Mouse (Mus musculus) liver, adult 2 months (tissue): ENCODE data around the gene Calm1. TPM values are rescaled to one million over a fixed set of nuclear protein-coding genes. Genes with fewer than 3 reads are reported as not detected.
"Not testable (repeated sequence)": the region's sequence is repeated elsewhere in the genome, so short reads cannot be mapped to it uniquely, and the experiment has no call there.

ENCODE experiments used
- DNase-seq: peaks from one replicate; pipeline ENCODE4 v3.0.0-alpha.2; 2011; ENCODE audit warnings: low read depth, low spot score; ENCODE audit errors: extremely low read depth
- H3K27ac ChIP-seq: fragments of 200-500 bp; replicated peaks from 2 replicates; pipeline ENCODE4 v1.5.1; 2012; ENCODE audit warnings: low read depth, mild to moderate bottlenecking, control low read depth, inconsistent platforms, low read length; ENCODE audit not compliant: insufficient read depth
- H3K27me3 ChIP-seq: fragments of 200-500 bp; 2 replicates; pipeline ENCODE4 v1.6.1; 2012; ENCODE audit warnings: mild to moderate bottlenecking, moderate library complexity, low read length, inconsistent platforms; ENCODE audit not compliant: control insufficient read depth, insufficient read depth
- H3K36me3 ChIP-seq: fragments of 200-500 bp; 2 replicates; pipeline ENCODE4 v1.6.1; 2012; ENCODE audit warnings: low read length, inconsistent platforms; ENCODE audit not compliant: control insufficient read depth, insufficient read depth
- H3K4me1 ChIP-seq: fragments of 200-500 bp; 2 replicates; pipeline ENCODE4 v1.6.1; 2011; ENCODE audit warnings: low read length; ENCODE audit not compliant: control insufficient read depth, insufficient read depth
- H3K4me3 ChIP-seq: fragments of 200-500 bp; 2 replicates; pipeline ENCODE4 v1.5.1; 2011; ENCODE audit warnings: low read depth, mild to moderate bottlenecking, control low read depth, low read length, moderate library complexity; ENCODE audit not compliant: insufficient read depth
- H3K79me2 ChIP-seq: fragments of 200-500 bp; 2 replicates; pipeline ENCODE4 v1.6.1; 2012; ENCODE audit warnings: inconsistent platforms, mild to moderate bottlenecking, low read length, moderate library complexity; ENCODE audit not compliant: control insufficient read depth, insufficient read depth
- H3K9ac ChIP-seq: fragments of 200-500 bp; 2 replicates; pipeline ENCODE4 v1.6.1; 2012; ENCODE audit warnings: low read depth, mild to moderate bottlenecking, control low read depth, inconsistent platforms, low read length
- CTCF ChIP-seq: fragments of 200-500 bp; IDR thresholded peaks from 2 replicates; pipeline ENCODE4 v1.5.1; 2011; ENCODE audit warnings: low read depth, low read length, control low read depth
- POLR2A ChIP-seq: fragments of 200-500 bp; IDR thresholded peaks from 2 replicates; pipeline ENCODE4 v1.6.1; 2011; ENCODE audit warnings: low read length, control low read depth; ENCODE audit not compliant: insufficient read depth; ENCODE audit errors: extremely low read depth
- WGBS: fragments of 180-500 bp; shearing (Covaris S2); methylation state at CpG from one replicate; pipeline ENCODE4 v1.1.7; 2018; 5-methylcytosine and 5-hydroxymethylcytosine counted together
- polyA plus RNA-seq: library from polyadenylated mRNA; depleted of rRNA; stranded (reverse); fragments of >200 nt; gene quantifications from 2 replicates; pipeline ENCODE4 v1.2.3, GENCODE M21; 2012
- total RNA-seq: library from RNA; depleted of rRNA; stranded (reverse); fragments of >200 nt; gene quantifications from 2 replicates; pipeline ENCODE4 v1.2.3, GENCODE M21; 2014

Calm1 gene
- total and polyA plus RNA-seq, 2 experiments, result 114 to 123 TPM

DNA sequence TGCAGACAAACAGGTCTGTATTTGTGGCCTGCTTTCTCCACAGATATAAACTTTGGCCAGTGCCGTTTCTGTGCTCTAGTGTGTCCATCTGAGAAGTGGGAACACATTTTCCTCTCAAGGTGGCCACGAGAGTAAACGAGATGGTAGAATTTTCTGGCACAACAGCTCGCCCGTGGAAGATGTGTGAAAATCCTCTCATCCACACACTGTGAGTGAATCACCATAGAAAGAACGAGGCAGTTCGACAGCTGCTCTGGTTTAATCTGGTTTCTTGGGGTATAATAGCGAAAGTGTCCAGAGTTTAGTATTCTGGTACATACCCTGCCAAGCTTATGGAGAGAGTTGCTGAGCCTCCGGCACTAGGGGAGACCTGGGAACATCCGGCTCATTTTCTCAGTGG, 14.9 kb downstream of the Calm1 start:
- no peak overlapping the region for H3K27ac ChIP-seq
- TF ChIP-seq POLR2A (no peak), CTCF (no peak)
- no peak overlapping the region for H3K4me3 ChIP-seq
- no peaks in the 10 kb centered on the region for H3K79me2 ChIP-seq
- DNase-seq, result no peak
- H3K9ac ChIP-seq, result no peak overlapping the region
- H3K4me1 ChIP-seq, result no peaks in the 10 kb centered on the region
- WGBS, result 96% methylated on average over 10 of the region's 10 CpGs
- H3K36me3 ChIP-seq, result peaks cover 7% of the 10 kb centered on the region
- no peaks in the 10 kb centered on the region for H3K27me3 ChIP-seq

DNA sequence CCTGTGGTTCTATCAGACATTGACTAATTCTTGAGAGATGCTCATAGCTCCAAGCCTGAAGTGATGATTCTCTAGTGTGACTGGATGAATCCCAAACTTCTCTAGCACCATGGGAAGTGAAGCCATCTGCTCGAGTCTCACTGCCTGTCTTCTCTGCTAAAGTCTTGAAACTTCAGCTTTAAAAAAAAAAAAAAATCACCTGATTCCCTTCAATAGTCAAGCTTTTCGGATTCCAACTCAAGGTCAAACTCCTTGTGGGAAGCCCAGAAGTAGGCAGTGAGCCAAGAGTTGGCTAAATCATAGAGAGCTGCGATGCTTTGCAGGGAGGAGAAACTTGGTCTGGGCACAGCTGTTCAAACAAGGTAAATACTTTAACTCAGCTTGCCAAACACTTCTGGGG, 15.5 kb downstream of the Calm1 start:
- H3K27ac ChIP-seq, result no peak overlapping the region
- no peaks in the 10 kb centered on the region for H3K4me1 ChIP-seq
- TF ChIP-seq POLR2A (no peak), CTCF (no peak)
- no peaks in the 10 kb centered on the region for H3K27me3 ChIP-seq
- peaks cover 2% of the 10 kb centered on the region for H3K36me3 ChIP-seq
- no peak overlapping the region for H3K9ac ChIP-seq
- WGBS, result 45% methylated on average over 3 of the region's 3 CpGs
- H3K79me2 ChIP-seq, result no peaks in the 10 kb centered on the region
- H3K4me3 ChIP-seq, result no peak overlapping the region
- DNase-seq, result no peak

DNA sequence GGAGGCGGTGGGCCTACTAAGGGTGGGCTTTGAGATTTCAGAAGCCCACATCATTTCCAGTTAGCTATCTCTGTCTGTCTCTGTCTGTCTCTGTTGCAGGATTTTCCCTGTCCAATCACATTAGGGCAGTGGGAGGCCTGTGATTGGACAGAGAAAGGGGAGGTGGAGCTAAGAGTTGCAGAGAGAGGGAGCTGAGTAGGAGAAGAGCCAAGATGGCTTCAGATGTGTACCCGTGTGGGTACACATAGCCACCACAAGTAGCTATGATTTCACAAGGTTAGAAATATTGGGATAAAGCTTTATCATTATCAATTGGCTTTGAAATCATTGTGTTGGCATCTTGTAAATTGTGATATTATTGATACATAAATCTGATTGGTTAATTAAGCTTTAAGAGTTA, 17.9 kb downstream of the Calm1 start:
- H3K9ac ChIP-seq, result not testable (repeated sequence)

DNA sequence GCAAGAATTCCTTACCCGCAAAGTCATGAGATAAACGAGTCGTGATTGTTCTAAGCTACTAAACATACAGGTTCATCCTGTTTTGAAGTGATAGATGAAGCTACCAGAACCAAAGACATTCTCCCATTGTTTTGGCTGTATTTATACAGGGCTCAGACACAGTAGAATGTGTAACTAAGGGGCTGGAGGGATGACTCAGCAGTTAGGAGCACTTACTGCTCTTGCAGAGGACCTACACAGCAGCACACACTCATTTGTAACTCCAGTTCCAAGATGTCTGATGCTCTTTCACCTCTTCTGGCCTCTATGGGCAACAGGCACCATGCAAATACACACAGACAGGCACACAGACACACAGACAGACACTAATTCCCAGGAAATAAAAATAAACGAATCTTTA, 20.8 kb downstream of the Calm1 start:
- no peaks in the 10 kb centered on the region for H3K27me3 ChIP-seq
- no peak for TF ChIP-seq POLR2A
- no peak for TF ChIP-seq CTCF
- H3K27ac ChIP-seq, result no peak overlapping the region
- no peak overlapping the region for H3K9ac ChIP-seq
- no peak for DNase-seq
- 50% methylated on average over 4 of the region's 4 CpGs for WGBS
- H3K36me3 ChIP-seq, result no peaks in the 10 kb centered on the region
- no peaks in the 10 kb centered on the region for H3K4me1 ChIP-seq
- no peaks in the 10 kb centered on the region for H3K79me2 ChIP-seq
- no peak overlapping the region for H3K4me3 ChIP-seq

More for the DNA sequence above, 17.9 kb downstream of the Calm1 start:
- 95% methylated on average over 2 of the region's 2 CpGs for WGBS
- DNase-seq, H3K79me2 ChIP-seq, H3K27ac ChIP-seq, H3K4me1 ChIP-seq, H3K36me3 ChIP-seq, H3K4me3 ChIP-seq, H3K27me3 ChIP-seq: not testable (repeated sequence)

DNA sequence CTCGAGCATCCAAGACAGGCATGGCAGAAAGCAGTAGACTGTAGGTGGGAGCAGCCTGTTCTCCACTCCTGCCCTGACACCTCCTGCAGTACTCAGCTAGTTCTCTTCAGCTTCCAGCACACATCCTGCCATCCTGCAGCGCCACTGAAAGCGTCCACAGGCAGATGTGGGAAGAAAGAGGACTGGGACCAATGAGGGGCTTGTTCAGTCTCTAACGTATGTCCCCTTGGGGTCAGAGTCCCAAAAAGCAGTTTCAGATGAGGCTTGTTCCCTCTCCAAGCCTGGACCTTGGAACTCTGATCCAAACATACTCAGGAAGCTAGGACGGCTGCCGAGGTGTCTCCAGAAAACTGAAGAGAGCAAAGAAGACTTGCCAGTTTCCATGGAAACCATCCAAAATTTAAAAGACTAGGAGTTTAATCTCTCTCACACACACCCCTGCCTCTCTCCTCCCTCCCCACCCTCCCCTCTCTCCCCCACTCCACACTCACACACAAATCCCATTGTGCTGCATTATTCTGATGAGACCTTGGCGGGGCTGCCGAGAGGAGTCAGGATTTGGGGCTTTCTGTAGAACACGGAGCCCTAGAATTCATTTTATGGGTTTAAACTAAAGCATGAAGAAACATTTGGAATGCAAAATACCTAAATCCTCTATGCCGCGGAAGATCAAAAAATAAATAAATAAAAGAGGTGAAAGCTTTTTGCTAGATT, 22.5 kb downstream of the Calm1 start:
- no peaks in the 10 kb centered on the region for H3K36me3 ChIP-seq
- H3K4me3 ChIP-seq, result no peak overlapping the region
- H3K9ac ChIP-seq, result no peak overlapping the region
- no peaks in the 10 kb centered on the region for H3K4me1 ChIP-seq
- H3K27me3 ChIP-seq, result no peaks in the 10 kb centered on the region
- no peak overlapping the region for H3K27ac ChIP-seq
- DNase-seq, result no peak
- no peaks in the 10 kb centered on the region for H3K79me2 ChIP-seq
- 52% methylated on average over 11 of the region's 11 CpGs for WGBS
- no peak for TF ChIP-seq CTCF
- no peak for TF ChIP-seq POLR2A

DNA sequence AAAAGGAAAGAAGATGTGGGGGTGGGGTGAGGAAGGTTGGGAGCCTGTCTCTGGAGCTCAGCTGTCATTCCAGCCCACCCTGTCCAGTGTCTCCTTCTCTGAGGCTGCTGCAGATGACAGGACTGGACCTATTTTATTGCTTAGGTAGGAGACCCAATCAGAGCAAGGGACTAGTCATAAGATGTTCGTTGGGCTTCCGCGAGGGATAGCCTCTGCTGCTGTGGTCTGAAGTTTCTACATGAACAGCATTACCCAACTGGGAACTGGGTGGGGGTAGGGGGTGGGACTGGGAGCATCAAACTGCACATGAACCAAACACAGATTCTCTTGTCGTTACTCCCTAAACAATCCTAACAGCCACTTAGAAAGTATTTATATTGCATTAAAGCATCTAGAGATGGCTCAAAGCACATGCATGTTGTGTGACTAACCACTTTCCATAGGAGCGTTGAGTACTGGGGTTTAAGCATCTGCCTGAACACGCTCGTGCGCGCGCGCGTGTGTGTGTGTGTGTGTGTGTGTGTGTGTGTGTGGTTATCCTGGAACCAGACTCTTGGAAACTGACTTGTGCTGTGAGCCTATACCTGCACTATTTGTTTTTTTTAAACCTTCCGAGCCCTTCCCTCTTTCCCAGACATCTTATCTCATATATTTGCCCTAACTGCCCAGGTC, 23.2 kb downstream of the Calm1 start:
- Histone ChIP-seq H3K36me3 (no peaks in the 10 kb centered on the region), H3K27ac (no peak overlapping the region), H3K4me3 (no peak overlapping the region), H3K27me3 (no peaks in the 10 kb centered on the region), H3K4me1 (no peaks in the 10 kb centered on the region), H3K9ac (no peak overlapping the region), H3K79me2 (no peaks in the 10 kb centered on the region)
- TF ChIP-seq CTCF (no peak), POLR2A (no peak)
- DNase-seq, result no peak
- WGBS, result 90% methylated on average over 13 of the region's 13 CpGs
